Mouse (Mus musculus) heart, adult 2 months (tissue): Measurements from ENCODE around the gene Scgb2a2.

Experiments used
- CTCF ChIP-seq: fragments of 200-600 bp; IDR thresholded peaks from 2 replicates; pipeline ENCODE4 v1.8.1; 2022; ENCODE audit warnings: antibody characterized with exemption, mild to moderate bottlenecking, moderate library complexity
- EP300 ChIP-seq: fragments of 200-500 bp; IDR thresholded peaks from 2 replicates; pipeline ENCODE4 v1.6.1; 2011; ENCODE audit warnings: low read depth, low read length, control low read depth; ENCODE audit not compliant: insufficient read depth

DNA sequence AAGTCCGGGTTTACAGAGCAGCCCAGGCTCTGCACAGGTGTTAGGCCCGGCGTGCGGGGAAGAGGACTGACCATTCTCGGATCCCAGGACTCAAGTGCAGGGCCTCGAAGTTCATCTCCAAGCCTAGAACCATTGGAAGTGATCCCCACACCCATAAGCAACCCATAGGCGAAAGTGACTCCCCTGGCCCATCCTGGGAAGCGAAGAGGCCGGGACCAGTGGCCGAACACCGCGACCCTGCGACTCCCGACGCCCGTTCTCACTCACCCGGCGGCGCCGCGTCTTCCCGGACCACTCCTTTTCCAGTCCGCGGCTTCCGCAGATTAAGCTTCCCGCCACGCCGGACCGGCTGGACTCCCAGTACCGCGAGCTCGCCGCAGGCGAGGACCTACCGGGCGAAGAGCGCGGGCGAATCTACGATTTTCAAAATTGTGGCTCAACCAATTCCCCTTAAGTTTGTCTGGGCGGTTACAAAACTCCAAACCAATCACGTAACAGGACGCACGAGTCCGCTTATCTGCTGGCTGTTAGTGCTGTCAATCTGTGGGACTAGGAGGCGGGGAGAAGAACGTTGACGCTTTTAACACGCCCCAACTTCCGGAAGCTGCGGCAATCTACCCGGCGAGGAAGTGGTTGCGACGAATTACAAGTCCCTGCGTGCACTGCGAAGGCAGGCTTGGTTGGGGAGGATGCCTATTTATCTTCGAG lies 51.9 kb downstream of the Scgb2a2 start, which contains the start of gene Incenp:
- TF ChIP-seq CTCF (no peak), EP300 (peak; percentile 58; the same call in 1 of the 2 replicates)
